Mouse (Mus musculus) midbrain, embryonic 14.5 days (tissue): ENCODE results near the gene Cap1. TPM values are rescaled to one million over a fixed set of nuclear protein-coding genes. Genes with fewer than 3 reads are reported as not detected.
A peak's percentile ranks its signal among the peaks of the same experiment; 100 is the strongest.
"Not testable (repeated sequence)": the region's sequence is repeated elsewhere in the genome, so short reads cannot be mapped to it uniquely, and the experiment has no call there.

Experiments
- ATAC-seq: fragments of 200-750 bp; cut with Nextera tagmentation; 2 replicates; pipeline ENCODE4 v1.8.0; 2017; ENCODE audit warnings: moderate number of reproducible peaks, moderate library complexity; ENCODE audit not compliant: low FRiP score, low TSS enrichment
- DNase-seq: peaks from one replicate; pipeline ENCODE4 v3.0.0-alpha.2; 2015
- H3K27ac ChIP-seq: fragments of 300-500 bp; sonication (generic); replicated peaks from 2 replicates; pipeline ENCODE4 v1.5.1; 2014; ENCODE audit warnings: mild to moderate bottlenecking, low read depth, low read length, moderate library complexity
- H3K27me3 ChIP-seq: fragments of 300-500 bp; sonication (generic); 2 replicates; pipeline ENCODE4 v1.6.1; 2014; ENCODE audit warnings: low read length, control low read depth, mixed read lengths; ENCODE audit not compliant: control insufficient read depth, insufficient read depth
- H3K36me3 ChIP-seq: fragments of 300-500 bp; sonication (generic); 2 replicates; pipeline ENCODE4 v1.6.1; 2014; ENCODE audit warnings: low read length, control low read depth; ENCODE audit not compliant: control insufficient read depth, insufficient read depth
- H3K4me1 ChIP-seq: fragments of 300-500 bp; sonication (generic); 2 replicates; pipeline ENCODE4 v1.6.1; 2014; ENCODE audit warnings: mild to moderate bottlenecking, antibody characterized with exemption, low read length, control low read depth; ENCODE audit not compliant: control insufficient read depth, insufficient read depth
- H3K4me2 ChIP-seq: fragments of 300-500 bp; sonication (generic); 2 replicates; pipeline ENCODE4 v1.6.1; 2014; ENCODE audit warnings: mild to moderate bottlenecking, low read length, moderate library complexity
- H3K4me3 ChIP-seq: fragments of 300-500 bp; sonication (generic); replicated peaks from 2 replicates; pipeline ENCODE4 v1.5.1; 2014; ENCODE audit warnings: low read depth, low read length
- H3K9ac ChIP-seq: fragments of 300-500 bp; sonication (generic); replicated peaks from 2 replicates; pipeline ENCODE4 v1.6.1; 2014; ENCODE audit warnings: mild to moderate bottlenecking, low read length, moderate library complexity
- H3K9me3 ChIP-seq: fragments of 300-500 bp; sonication (generic); 2 replicates; pipeline ENCODE4 v1.6.1; 2016; ENCODE audit warnings: low read length, control low read depth, mixed read lengths; ENCODE audit not compliant: control insufficient read depth
- WGBS: fragments of 180-500 bp; shearing (Covaris S2); extraction: QIAGEN DNeasy Blood & Tissue Kit; methylation state at CpG from one replicate; pipeline ENCODE4 v1.1.7; 2014; 5-methylcytosine and 5-hydroxymethylcytosine counted together
- polyA plus RNA-seq: library from polyadenylated mRNA; unstranded; fragments of >200 nt; fragmentation: Nextera tagmentation; extraction: Ambion mirVana; gene quantifications from 2 replicates; pipeline ENCODE4 v1.2.1, GENCODE M21; 2014

The Cap1 gene
- polyA plus RNA-seq, 1 experiment from 2014 or later = 72.8 TPM

DNA sequence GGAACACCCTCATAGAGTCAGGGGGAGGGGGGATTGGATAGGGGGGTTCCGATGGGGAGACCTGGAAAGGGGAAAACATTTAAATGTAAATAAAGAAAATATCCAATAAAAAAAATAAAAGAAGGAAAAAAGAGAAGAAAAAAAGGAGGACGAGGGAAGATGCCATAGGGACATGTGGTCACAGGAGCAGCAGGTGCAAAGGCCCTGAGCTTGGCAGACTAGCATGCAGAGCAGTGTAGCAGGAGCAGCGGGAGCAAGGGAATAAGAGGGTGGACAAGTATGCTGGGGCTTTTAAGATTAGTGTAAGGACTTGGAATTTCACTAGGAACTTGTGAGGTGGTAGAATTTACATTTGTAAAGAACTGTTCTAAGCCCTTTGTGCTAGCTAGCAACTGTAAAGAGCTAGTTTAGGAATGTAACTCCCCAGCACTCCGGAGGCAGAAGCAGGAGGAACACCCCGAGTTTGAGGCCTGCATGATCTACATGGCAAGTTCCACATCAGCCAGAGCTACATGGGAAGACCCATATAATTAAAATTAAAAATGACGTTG is 48.6 kb downstream of the Cap1 start:
- Histone ChIP-seq H3K36me3 (peaks cover 4% of the 10 kb centered on the region; the same call in 1 of the 2 replicates), H3K9ac (no peak overlapping the region), H3K27me3 (no peaks in the 10 kb centered on the region), H3K27ac (no peak overlapping the region), H3K4me1 (peaks cover 17% of the 10 kb centered on the region; the same call in 1 of the 2 replicates), H3K9me3 (no peaks in the 10 kb centered on the region), H3K4me2 (peak overlapping the region; percentile 84), H3K4me3 (0 out of 2 replicates have a peak overlapping the region, but pooled peaks have one; percentile 72)
- no peak for ATAC-seq
- WGBS = 67% methylated on average over 6 of the region's 6 CpGs
- DNase-seq = no peak

DNA sequence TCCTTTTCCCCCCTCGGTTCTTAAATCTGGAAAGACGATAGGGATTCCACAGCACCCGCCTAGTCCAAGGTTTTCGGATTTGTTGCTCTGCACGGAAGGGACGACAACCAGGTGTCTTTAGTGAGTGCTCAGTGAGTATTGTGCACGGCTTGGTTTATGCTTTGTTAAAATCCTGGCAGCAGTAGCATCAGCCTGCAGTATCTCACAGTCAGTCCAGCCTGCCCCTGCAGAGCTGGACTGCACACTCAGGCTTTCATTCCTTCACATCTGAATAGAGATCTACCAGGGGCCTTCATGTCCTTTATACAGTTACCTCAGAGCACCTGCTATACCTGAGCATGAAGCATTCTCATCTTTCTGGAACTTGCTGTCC is 49.5 kb downstream of the Cap1 start:
- no peaks in the 10 kb centered on the region for H3K9me3 ChIP-seq
- no peak for DNase-seq
- peak overlapping the region; percentile 72 for H3K4me3 ChIP-seq
- peaks cover 17% of the 10 kb centered on the region; the same call in 1 of the 2 replicates for H3K4me1 ChIP-seq
- 0% methylated on average over 7 of the region's 7 CpGs for WGBS
- H3K27ac ChIP-seq = peak overlapping the region; percentile 79
- ATAC-seq = peak; percentile 32; the same call in 1 of the 2 replicates
- H3K9ac ChIP-seq = peak overlapping the region; percentile 77
- H3K36me3 ChIP-seq = 0 out of 2 replicates have a peak, but pooled peaks cover 4% of the 10 kb centered on the region
- no peaks in the 10 kb centered on the region for H3K27me3 ChIP-seq
- peak overlapping the region; percentile 84 for H3K4me2 ChIP-seq

DNA sequence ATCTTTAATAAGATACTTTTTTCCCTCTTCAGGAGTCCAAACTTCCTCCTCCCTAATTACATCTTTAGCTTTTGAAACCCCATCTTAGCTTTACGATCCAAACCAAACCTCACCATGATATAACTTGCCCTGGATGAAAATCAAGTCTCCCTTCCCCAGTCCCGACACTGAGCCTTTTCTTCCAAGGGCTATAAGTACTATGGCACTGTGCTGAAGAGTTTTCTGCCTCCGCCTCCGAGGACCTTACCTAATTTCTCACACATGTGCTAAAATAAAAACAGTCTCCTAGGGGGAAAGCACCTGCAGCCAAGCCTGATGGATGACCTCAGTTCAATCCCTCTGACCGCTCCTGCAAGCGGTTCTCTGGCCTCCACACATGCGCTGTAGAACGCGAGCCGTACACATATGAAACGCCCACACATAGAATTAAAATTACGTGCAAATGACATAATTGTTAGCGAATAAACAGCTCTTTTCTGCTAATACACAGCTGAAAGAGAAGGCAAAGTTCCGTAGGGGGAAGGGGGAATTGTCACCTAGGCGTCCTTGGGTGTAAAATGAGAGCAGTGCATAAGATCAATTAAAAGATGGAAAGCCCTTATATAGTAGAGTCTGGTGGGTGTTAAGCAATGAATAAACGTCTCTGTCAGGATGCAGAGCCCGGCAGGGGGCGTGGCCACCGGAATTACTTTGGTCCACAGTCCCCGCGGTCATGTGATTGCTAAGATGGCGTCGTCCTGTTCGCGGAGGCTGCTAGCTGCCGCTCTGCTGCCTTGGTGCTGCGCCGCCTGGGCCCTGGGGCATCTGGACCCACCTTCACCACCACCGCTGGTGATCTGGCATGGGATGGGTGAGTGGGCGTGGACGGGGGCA is 50.1 kb downstream of the Cap1 start, which contains the start of gene Ppt1:
Ppt1 (plus strand) TSS at position 713 of the 873 bp plus-strand sequence.
- ATAC-seq (peak; percentile 91), DNase-seq (peak; percentile 98)
- peak within 1 kb of the TSS; percentile 79 for H3K27ac ChIP-seq
- H3K27me3 ChIP-seq = no peaks in the 10 kb centered on the region
- peaks cover 17% of the 10 kb centered on the region; the same call in 1 of the 2 replicates for H3K4me1 ChIP-seq
- peak within 1 kb of the TSS; percentile 72 for H3K4me3 ChIP-seq
- peak within 1 kb of the TSS; percentile 84 for H3K4me2 ChIP-seq
- H3K36me3 ChIP-seq = 0 out of 2 replicates have a peak, but pooled peaks cover 4% of the 10 kb centered on the region
- WGBS = 3% methylated on average over 31 of the region's 31 CpGs
- no peaks in the 10 kb centered on the region for H3K9me3 ChIP-seq
- peak within 1 kb of the TSS; percentile 77 for H3K9ac ChIP-seq

DNA sequence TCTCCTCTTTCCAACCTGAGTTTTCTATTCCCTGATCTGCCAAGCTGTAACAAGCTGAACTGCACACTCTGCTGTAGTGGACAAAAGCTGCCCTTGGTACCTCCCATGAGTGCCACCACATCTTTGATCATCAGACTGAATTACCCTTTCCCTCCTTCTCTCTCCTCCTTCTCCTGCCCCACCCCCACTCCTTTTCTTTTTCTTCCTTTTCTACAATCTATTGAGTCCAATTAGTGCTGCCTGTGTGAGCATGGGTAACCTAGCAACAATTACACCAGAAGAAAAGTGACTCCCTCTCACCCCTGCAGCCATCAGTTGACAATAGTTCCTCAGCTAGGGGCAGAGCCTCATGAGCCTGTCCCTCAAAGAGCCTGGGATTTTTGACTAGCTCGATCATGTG is 54.0 kb downstream of the Cap1 start:
- 0% methylated on average over 1 of the region's 1 CpGs for WGBS
- Histone ChIP-seq H3K36me3 (no peaks in the 10 kb centered on the region), H3K4me2 (no peak overlapping the region), H3K9me3 (no peaks in the 10 kb centered on the region), H3K4me3 (no peak overlapping the region), H3K4me1 (peaks cover 12% of the 10 kb centered on the region; the same call in 1 of the 2 replicates), H3K9ac (no peak overlapping the region), H3K27me3 (no peaks in the 10 kb centered on the region), H3K27ac (0 out of 2 replicates have a peak overlapping the region, but pooled peaks have one; percentile 5)
- ATAC-seq = peak; percentile 22; the same call in 1 of the 2 replicates
- DNase-seq = peak; percentile 58

DNA sequence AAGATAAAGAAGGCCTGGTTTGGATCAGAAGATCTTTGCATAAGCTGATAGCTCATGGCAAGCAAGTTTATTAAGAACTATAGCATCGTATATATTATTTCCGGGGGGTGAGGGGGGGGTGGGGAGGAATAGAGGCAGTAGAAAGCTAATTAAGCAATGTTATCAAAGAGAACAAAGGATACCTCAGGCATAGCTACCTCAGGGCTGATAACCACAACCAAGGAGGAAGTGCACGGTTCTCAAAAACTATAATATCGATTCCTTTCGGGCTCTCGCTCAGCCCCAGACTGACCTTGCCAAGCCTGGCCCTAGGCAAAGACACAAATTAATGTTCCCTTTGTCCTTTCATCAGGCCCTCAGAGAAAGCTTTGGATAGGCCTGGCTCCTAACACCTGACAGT is 56.5 kb downstream of the Cap1 start:
- Histone ChIP-seq H3K9ac (no peak overlapping the region), H3K4me3 (no peak overlapping the region)
- 92% methylated on average over 6 of the region's 6 CpGs for WGBS

DNA sequence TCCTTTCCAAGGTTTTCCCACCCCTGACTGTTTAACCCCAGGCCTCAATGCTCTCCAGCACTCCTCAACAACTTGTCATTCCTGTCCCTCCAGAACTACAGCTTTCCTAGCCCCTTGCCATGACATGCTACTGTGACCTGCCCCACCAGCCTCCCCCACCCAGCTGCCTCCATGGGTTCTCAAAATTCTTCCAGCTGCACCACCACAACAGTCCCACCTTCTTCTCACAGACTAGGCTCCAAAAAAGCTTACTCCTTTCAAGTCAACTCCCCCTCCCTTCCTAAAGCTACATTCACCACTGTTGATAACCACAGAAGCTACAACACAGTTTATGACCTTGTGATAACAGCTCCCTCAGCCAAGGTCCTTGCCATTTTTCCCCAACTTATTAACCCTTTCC is 58.2 kb downstream of the Cap1 start:
- no peak for ATAC-seq

More for the DNA sequence above, 56.5 kb downstream of the Cap1 start:
- no peaks in the 10 kb centered on the region for H3K4me1 ChIP-seq
- no peaks in the 10 kb centered on the region for H3K36me3 ChIP-seq
- ATAC-seq = no peak
- H3K9me3 ChIP-seq = no peaks in the 10 kb centered on the region
- H3K27ac ChIP-seq = no peak overlapping the region
- DNase-seq = no peak
- H3K27me3 ChIP-seq = no peaks in the 10 kb centered on the region
- H3K4me2 ChIP-seq = no peak overlapping the region

DNA sequence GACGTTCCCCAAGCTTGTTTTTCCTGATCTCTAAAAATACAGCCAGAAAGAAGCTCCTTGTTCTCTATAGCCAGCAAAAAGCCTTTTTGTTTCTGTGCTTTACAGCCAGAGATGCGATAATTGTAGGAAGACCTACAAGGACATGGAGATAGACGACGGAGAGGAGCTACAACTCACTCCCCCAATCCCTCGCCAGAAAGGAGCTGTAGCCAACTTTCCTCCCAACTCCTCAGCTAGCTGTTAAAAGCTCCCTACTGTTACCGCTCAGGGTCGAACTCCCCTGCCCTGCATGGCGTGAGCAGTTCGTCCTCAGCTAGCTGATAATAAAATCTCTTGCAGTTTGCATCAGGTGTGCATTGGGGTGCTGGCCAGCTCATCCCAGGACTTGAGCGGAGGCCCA is 64.9 kb downstream of the Cap1 start:
- not testable (repeated sequence) for H3K9ac ChIP-seq, H3K36me3 ChIP-seq, H3K4me1 ChIP-seq, H3K27me3 ChIP-seq, DNase-seq, H3K4me2 ChIP-seq, H3K4me3 ChIP-seq, H3K9me3 ChIP-seq, H3K27ac ChIP-seq, ATAC-seq
- WGBS = 45% methylated on average over 10 of the region's 10 CpGs

More for the DNA sequence above, 58.2 kb downstream of the Cap1 start:
- DNase-seq = no peak
- Histone ChIP-seq H3K27ac (no peak overlapping the region), H3K9ac (no peak overlapping the region), H3K4me1 (no peaks in the 10 kb centered on the region), H3K27me3 (no peaks in the 10 kb centered on the region), H3K4me2 (no peak overlapping the region), H3K4me3 (no peak overlapping the region), H3K9me3 (no peaks in the 10 kb centered on the region), H3K36me3 (no peaks in the 10 kb centered on the region)

DNA sequence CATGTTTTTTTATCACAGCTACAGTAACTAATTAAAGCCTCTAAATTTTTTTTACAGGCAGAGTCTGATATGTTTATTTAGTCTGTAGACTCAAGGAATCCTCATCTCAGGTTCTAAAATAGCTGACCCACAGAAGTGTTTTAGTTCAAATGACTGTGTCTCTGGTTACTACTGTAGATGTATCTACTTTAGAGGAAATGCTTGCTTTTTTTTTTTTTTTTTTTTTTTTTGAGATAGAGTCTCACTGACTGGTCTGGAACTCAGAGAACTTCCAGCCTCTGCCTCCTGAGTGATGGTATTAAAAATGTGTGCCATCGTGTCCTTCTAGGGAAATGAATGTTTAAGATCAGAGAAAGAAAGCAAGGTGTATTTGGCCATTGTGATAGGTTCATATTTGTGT is 69.7 kb downstream of the Cap1 start:
- no peak overlapping the region for H3K4me3 ChIP-seq
- no peak overlapping the region for H3K27ac ChIP-seq
- DNase-seq (no peak), ATAC-seq (no peak)
- H3K4me2 ChIP-seq = no peak overlapping the region
- no peaks in the 10 kb centered on the region for H3K27me3 ChIP-seq
- no peak overlapping the region for H3K9ac ChIP-seq
- no peaks in the 10 kb centered on the region for H3K4me1 ChIP-seq
- H3K36me3 ChIP-seq = no peaks in the 10 kb centered on the region
- no peaks in the 10 kb centered on the region for H3K9me3 ChIP-seq
- 87% methylated on average over 1 of the region's 1 CpGs for WGBS
